Mouse (Mus musculus) stomach, embryonic 14.5 days (tissue): ENCODE results near the gene Shkbp1. TPM values are rescaled to one million over a fixed set of nuclear protein-coding genes. Genes with fewer than 3 reads are reported as not detected.
A peak's percentile ranks its signal among the peaks of the same experiment; 100 is the strongest.

Experiments
- ATAC-seq: fragments of 200-750 bp; cut with Nextera tagmentation; 2 replicates; pipeline ENCODE4 v1.8.0; 2017; ENCODE audit warnings: low read depth, moderate TSS enrichment; ENCODE audit not compliant: insufficient number of reproducible peaks, insufficient read depth, low FRiP score
- H3K27ac ChIP-seq: fragments of 300-500 bp; sonication (generic); 2 replicates; pipeline ENCODE4 v1.5.1; 2014; ENCODE audit warnings: mild to moderate bottlenecking, low read length, moderate library complexity, mixed read lengths
- H3K27me3 ChIP-seq: fragments of 300-500 bp; sonication (generic); 2 replicates; pipeline ENCODE4 v1.6.1; 2014; ENCODE audit warnings: low read length, control low read depth, mixed read lengths; ENCODE audit not compliant: control insufficient read depth, insufficient read depth
- H3K36me3 ChIP-seq: fragments of 300-500 bp; sonication (generic); 2 replicates; pipeline ENCODE4 v1.6.1; 2014; ENCODE audit warnings: mild to moderate bottlenecking, control low read depth, low read length, moderate library complexity, mixed read lengths; ENCODE audit not compliant: control insufficient read depth, insufficient read depth
- H3K4me1 ChIP-seq: fragments of 300-500 bp; sonication (generic); 2 replicates; pipeline ENCODE4 v1.6.1; 2014; ENCODE audit warnings: low read length, control low read depth, mixed read lengths; ENCODE audit not compliant: control insufficient read depth, insufficient read depth
- H3K4me2 ChIP-seq: fragments of 300-500 bp; sonication (generic); replicated peaks from 2 replicates; pipeline ENCODE4 v1.6.1; 2014; ENCODE audit warnings: low read depth, low read length, control low read depth
- H3K4me3 ChIP-seq: fragments of 300-500 bp; sonication (generic); 2 replicates; pipeline ENCODE4 v1.5.1; 2014; ENCODE audit warnings: low read depth, low read length, control low read depth
- H3K9ac ChIP-seq: fragments of 300-500 bp; sonication (generic); replicated peaks from 2 replicates; pipeline ENCODE4 v1.6.1; 2014; ENCODE audit warnings: low read depth, mild to moderate bottlenecking, control low read depth, low read length, moderate library complexity, mixed read lengths
- H3K9me3 ChIP-seq: fragments of 300-500 bp; sonication (generic); 2 replicates; pipeline ENCODE4 v1.6.1; 2016; ENCODE audit warnings: low read depth, low read length, control low read depth; ENCODE audit not compliant: control insufficient read depth
- WGBS: fragments of 180-500 bp; shearing (Covaris S2); extraction: QIAGEN DNeasy Blood & Tissue Kit; methylation state at CpG from one replicate; pipeline ENCODE4 v1.1.7; 2014; 5-methylcytosine and 5-hydroxymethylcytosine counted together
- polyA plus RNA-seq: library from polyadenylated mRNA; unstranded; fragments of >200 nt; fragmentation: Nextera tagmentation; extraction: Ambion mirVana; gene quantifications from 2 replicates; pipeline ENCODE4 v1.2.1, GENCODE M21; 2014

Shkbp1 gene
- polyA plus RNA-seq, 1 experiment from 2014 or later, result 41.6 TPM

DNA sequence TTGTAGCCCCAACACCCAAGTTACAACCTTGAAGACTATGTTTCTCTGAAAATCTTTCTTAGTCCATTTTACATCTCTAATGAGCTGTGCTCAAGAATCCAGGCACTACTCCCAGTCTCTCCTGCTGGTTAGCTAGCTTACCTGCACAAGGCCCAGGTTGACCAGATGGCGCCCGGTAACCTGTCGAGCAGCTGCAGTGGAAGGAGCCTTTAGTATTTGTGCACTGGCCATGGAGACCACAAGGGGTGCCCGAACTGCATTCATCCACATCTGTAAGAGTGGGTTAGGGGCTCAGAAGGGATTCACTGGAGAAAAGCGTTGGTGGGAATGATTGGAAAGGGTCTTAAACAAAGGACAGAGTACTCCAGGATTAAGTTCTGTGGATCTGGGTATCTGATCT lies 32.8 kb downstream of the Shkbp1 start:
- no peaks in the 10 kb centered on the region for H3K9me3 ChIP-seq
- H3K27me3 ChIP-seq, result 0 out of 2 replicates have a peak, but pooled peaks cover 4% of the 10 kb centered on the region
- H3K27ac ChIP-seq, result no peak overlapping the region
- peaks cover 13% of the 10 kb centered on the region; the same call in 1 of the 2 replicates for H3K4me1 ChIP-seq
- H3K9ac ChIP-seq, result no peak overlapping the region
- 91% methylated on average over 5 of the region's 5 CpGs for WGBS
- H3K4me2 ChIP-seq, result no peak overlapping the region
- peaks cover 52% of the 10 kb centered on the region for H3K36me3 ChIP-seq
- no peak overlapping the region for H3K4me3 ChIP-seq
- ATAC-seq, result no peak

DNA sequence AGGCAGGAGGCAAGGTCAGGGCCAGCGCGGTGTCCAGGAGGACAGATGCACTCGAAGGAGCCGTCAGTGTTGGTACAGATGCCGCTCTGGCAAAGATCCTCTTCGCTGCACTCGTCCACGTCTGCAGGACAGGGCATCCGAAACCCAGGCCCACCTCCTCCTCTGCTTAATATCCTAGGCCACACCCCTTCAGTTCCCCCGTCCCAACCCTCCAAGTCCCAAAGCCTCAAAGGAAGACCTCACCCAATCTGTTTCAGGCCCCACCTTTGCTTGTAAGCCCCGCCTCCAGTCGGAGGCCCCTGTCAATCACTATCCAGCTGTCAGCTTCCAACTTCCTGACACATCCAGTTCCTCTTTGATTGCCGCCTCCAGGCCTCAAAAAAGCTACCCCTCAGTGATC lies 33.5 kb downstream of the Shkbp1 start:
- 34% methylated on average over 13 of the region's 13 CpGs for WGBS
- H3K27me3 ChIP-seq, result 0 out of 2 replicates have a peak, but pooled peaks cover 4% of the 10 kb centered on the region
- ATAC-seq, result no peak
- no peak overlapping the region for H3K9ac ChIP-seq
- H3K27ac ChIP-seq, result no peak overlapping the region
- peaks cover 13% of the 10 kb centered on the region; the same call in 1 of the 2 replicates for H3K4me1 ChIP-seq
- H3K4me2 ChIP-seq, result no peak overlapping the region
- H3K9me3 ChIP-seq, result no peaks in the 10 kb centered on the region
- no peak overlapping the region for H3K4me3 ChIP-seq
- H3K36me3 ChIP-seq, result peaks cover 51% of the 10 kb centered on the region

DNA sequence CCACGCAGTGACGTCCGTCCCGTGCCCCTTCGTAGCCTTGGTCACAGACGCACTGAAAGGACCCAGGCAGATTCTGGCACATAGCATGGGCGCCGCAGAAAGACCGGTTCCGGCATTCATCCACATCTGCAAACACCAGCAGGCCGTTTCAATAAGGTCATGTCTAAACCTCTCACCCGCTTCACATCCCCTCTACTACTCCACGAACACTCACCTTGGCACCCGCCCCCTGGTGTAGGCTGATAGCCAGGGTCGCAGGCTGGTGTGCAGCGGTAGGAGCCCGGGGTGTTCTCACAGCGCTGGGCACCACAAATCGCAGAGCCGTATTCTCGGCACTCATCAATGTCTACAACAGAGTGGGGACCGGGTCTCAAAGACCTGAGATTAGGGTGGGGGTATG lies 36.4 kb downstream of the Shkbp1 start:
- Histone ChIP-seq H3K4me2 (no peak overlapping the region), H3K4me3 (no peak overlapping the region), H3K27ac (no peak overlapping the region), H3K36me3 (peaks cover 38% of the 10 kb centered on the region), H3K9me3 (peaks cover 2% of the 10 kb centered on the region; the same call in 1 of the 2 replicates), H3K9ac (no peak overlapping the region), H3K27me3 (no peaks in the 10 kb centered on the region), H3K4me1 (no peaks in the 10 kb centered on the region)
- WGBS, result 90% methylated on average over 22 of the region's 22 CpGs
- no peak for ATAC-seq

DNA sequence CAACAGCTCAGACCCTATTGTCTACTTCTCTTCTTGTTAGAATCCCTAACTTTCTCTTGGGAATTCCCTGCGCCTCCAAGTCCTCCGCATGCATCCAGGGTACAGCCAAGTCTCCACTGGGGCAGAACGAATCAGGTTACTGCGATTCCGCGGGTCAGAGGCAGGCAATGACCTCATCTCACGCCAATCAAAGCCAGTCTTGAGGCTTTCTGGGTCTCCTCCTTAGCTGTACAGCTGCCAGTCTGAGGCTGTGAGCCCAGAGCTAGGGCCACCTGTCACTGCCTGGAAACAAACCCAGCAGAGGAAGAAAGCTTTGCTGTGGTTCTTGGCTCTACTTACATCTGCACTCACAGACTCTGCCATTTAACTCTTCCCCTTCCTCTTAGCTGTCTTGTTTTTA lies 39.9 kb downstream of the Shkbp1 start:
- ATAC-seq, result no peak
- 56% methylated on average over 7 of the region's 7 CpGs for WGBS
- H3K27me3 ChIP-seq, result no peaks in the 10 kb centered on the region
- no peak overlapping the region for H3K4me3 ChIP-seq
- H3K36me3 ChIP-seq, result peaks cover 36% of the 10 kb centered on the region
- H3K4me1 ChIP-seq, result no peaks in the 10 kb centered on the region
- H3K4me2 ChIP-seq, result no peak overlapping the region
- no peak overlapping the region for H3K27ac ChIP-seq
- H3K9me3 ChIP-seq, result peaks cover 8% of the 10 kb centered on the region; the same call in 1 of the 2 replicates
- H3K9ac ChIP-seq, result no peak overlapping the region

DNA sequence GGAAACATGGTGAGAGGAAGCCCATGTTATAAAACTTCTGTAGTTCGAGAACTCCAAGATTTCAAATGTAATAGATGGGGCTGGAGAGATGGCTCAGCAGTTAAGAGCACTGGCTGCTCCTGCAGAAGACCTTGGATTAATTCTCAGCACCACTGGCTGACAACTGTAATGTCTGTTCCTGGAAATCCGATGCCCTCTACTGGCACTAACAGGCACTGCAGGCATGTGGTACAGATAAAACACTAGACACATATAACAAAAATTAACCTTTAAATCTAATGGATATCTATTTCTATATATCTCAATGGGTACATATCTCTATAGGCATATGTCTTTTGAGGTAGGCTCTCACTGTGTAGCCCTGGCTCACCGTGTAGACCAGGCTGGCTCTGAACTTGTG lies 41.4 kb downstream of the Shkbp1 start:
- peaks cover 8% of the 10 kb centered on the region; the same call in 1 of the 2 replicates for H3K9me3 ChIP-seq
- H3K9ac ChIP-seq, result no peak overlapping the region
- peaks cover 28% of the 10 kb centered on the region; the same call in 1 of the 2 replicates for H3K36me3 ChIP-seq
- H3K4me2 ChIP-seq, result no peak overlapping the region
- 91% methylated on average over 3 of the region's 3 CpGs for WGBS
- no peaks in the 10 kb centered on the region for H3K27me3 ChIP-seq
- no peak for ATAC-seq
- H3K4me1 ChIP-seq, result 0 out of 2 replicates have a peak, but pooled peaks cover 7% of the 10 kb centered on the region
- no peak overlapping the region for H3K27ac ChIP-seq
- no peak overlapping the region for H3K4me3 ChIP-seq

DNA sequence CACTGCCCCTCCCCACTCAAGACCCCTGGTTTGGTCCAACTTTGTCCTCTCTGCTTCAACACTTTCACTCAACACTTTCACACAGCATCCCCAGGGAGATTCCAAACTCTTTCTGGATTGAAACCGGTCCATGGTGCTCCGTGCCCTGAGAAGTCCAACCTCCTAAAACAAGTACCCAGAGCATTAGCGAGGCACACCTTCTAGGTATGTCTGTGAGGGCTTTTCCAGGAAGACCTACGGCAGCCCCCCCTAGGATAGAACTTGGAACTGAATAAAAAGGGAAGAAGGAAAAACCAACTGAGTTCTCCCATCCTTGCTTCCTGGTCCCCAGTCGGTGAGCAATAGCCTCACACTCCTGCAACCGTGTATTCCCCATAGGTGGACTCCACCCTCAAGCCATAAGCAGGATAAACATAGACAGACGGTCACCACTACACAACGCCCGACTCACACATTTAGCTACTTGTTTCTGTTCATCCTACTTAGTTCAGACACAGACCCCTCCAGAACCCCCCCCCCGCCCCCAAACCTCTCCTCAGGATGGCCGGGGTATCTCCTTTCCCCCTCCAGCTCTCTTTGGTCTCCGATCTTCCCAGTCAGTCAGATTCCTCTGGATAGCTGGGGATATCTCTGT lies 44.1 kb downstream of the Shkbp1 start:
- no peak for ATAC-seq
- Histone ChIP-seq H3K27ac (no peak overlapping the region), H3K9ac (no peak overlapping the region), H3K36me3 (peaks cover 28% of the 10 kb centered on the region; the same call in 1 of the 2 replicates), H3K27me3 (no peaks in the 10 kb centered on the region), H3K4me3 (no peak overlapping the region), H3K9me3 (peaks cover 8% of the 10 kb centered on the region; the same call in 1 of the 2 replicates), H3K4me2 (no peak overlapping the region), H3K4me1 (0 out of 2 replicates have a peak, but pooled peaks cover 13% of the 10 kb centered on the region)
- 90% methylated on average over 12 of the region's 12 CpGs for WGBS

DNA sequence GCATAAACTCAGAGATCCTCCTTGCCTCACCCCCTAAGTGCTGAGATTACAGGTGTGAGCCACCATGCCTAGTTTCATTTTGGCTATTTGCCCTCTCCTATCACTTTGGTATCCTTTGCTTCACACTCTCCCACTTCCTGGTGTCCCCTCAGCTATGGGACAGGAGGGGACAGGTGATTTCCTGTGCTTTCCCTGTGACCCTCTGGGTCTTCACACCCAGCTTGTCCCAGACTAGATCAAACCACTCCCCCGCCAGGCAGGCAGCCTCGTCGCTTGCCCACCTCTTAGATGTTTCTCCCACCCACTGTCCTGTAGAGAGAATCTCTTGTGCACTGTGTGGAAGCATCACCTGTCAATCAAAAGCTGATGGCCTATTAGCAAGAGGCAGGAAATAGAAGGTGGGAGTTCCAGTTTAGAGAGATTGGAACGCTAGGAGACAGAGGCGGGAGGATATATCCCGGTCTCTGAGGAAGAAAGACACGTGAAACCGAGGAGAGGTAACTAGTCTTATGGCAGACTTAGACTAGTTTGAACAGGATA lies 44.8 kb downstream of the Shkbp1 start:
- Histone ChIP-seq H3K36me3 (peaks cover 31% of the 10 kb centered on the region; the same call in 1 of the 2 replicates), H3K4me1 (0 out of 2 replicates have a peak, but pooled peaks cover 13% of the 10 kb centered on the region), H3K9me3 (peaks cover 8% of the 10 kb centered on the region; the same call in 1 of the 2 replicates), H3K27ac (no peak overlapping the region), H3K27me3 (no peaks in the 10 kb centered on the region), H3K9ac (no peak overlapping the region), H3K4me2 (no peak overlapping the region), H3K4me3 (no peak overlapping the region)
- ATAC-seq, result no peak
- WGBS, result 57% methylated on average over 8 of the region's 8 CpGs

DNA sequence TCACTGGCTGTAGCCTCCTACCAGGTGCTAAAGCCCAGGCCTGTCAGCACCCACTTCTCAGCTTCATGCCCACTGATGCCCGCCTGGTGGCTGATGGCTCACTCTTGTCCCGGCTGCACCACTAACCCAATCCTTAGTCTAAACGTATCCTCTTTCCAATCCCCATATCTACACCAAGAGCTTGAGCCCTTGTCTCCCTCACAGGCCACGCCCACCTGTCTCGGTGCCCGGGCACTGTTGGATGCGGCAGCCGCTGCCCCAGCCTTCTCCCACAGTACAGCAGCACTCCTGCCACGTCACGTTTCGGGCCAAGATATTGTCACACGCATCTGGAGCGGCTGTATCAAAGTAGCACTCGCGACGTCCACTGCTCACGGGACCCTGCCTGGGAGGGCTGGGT lies 45.5 kb downstream of the Shkbp1 start:
- 21% methylated on average over 17 of the region's 17 CpGs for WGBS
- ATAC-seq, result peak; percentile 2; the same call in 1 of the 2 replicates
- peak overlapping the region; percentile 26 for H3K4me2 ChIP-seq
- H3K36me3 ChIP-seq, result peaks cover 36% of the 10 kb centered on the region
- H3K4me3 ChIP-seq, result 0 out of 2 replicates have a peak overlapping the region, but pooled peaks have one; percentile 5
- H3K9ac ChIP-seq, result no peak overlapping the region
- no peaks in the 10 kb centered on the region for H3K27me3 ChIP-seq
- H3K27ac ChIP-seq, result peak overlapping the region; percentile 21; the same call in 1 of the 2 replicates
- H3K9me3 ChIP-seq, result peaks cover 8% of the 10 kb centered on the region; the same call in 1 of the 2 replicates
- H3K4me1 ChIP-seq, result 0 out of 2 replicates have a peak, but pooled peaks cover 13% of the 10 kb centered on the region
